Mouse (Mus musculus): ENCODE results near the gene Aph1b.

DNA sequence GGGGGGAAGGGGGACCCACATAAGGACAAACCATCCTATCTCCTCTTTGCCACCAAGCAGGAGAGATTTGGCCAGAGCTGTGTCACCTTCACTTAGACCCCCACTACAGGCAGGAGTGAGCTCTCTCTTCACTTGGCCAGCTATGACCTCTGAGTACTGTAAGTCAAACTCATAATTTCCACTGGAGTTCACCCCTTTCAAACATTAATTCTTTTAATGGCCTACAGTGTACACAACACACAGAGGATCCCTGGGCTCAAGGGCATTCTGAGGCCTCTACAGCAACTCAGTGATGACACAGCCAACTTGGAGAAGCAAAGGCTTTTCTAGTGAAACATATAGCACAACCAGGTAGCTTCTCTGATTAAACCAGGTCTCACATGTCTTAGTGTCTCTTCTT is 24.6 kb downstream of the Aph1b start:
- TF ChIP-seq CTCF (IDR thresholded peaks at IDR 0.05; ENCODE audit: extremely low read depth, insufficient read depth, low read length) = no peak
- no peak for TF ChIP-seq POLR2A (IDR thresholded peaks at IDR 0.05; ENCODE audit: extremely low read depth, insufficient read depth, low read length)

All from cortical plate, adult 2 months (tissue).